Mouse (Mus musculus): ENCODE results near the gene Lrtm1. TPM values are rescaled to one million over a fixed set of nuclear protein-coding genes. Genes with fewer than 3 reads are reported as not detected.

Gene Lrtm1
- polyA plus RNA-seq (2014; fragmentation: Illumina TruSeq; extraction: RNeasy Lipid Tissue Mini Kit (QIAGEN cat#74804)): 0.46 TPM

DNA sequence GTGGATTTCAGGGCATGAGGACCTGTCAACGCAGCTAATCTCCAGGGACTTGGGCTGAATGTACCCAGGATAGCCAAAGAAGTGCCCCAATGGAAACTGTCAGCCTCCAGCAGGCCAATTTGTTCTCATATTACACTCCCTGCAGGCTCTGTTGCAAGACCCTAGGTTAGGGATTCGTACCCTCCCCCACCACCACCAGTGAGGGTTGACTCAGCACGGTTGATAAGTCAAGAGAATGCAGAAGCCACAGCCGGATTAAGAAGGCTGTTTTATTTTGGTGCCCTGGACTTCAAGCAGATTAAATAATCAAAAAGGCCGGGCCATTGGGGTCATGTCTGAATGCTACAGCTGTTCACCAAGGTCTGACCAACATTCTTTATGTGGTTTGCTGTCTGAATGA lies at the start of gene Lrtm1:
Lrtm1 (plus strand) TSS at position 326 of the 400 bp plus-strand sequence.

